Mouse (Mus musculus) embryonic facial prominence, embryonic 11.5 days (tissue): ENCODE measurements at regions not wholly inside any gene's neighbourhood (a gene's known extent, or its start where the extent isn't known, plus 50 kb on each side); places are given as distances from the start of the nearest gene placed in this dataset.

ENCODE experiments used
- ATAC-seq: fragments of 200-750 bp; cut with Nextera tagmentation; replicated peaks from 2 replicates; pipeline ENCODE4 v1.8.0; 2017; ENCODE audit warnings: low read depth; ENCODE audit not compliant: insufficient number of reproducible peaks, low FRiP score, low TSS enrichment
- DNase-seq: peaks from one replicate; pipeline ENCODE4 v3.0.0-alpha.2; 2015; ENCODE audit warnings: low spot score
- H3K27ac ChIP-seq: fragments of 300-500 bp; sonication (generic); replicated peaks from 2 replicates; pipeline ENCODE4 v1.5.1; 2014; ENCODE audit warnings: mild to moderate bottlenecking, low read depth, low read length, control low read depth
- H3K27me3 ChIP-seq: fragments of 300-500 bp; sonication (generic); 2 replicates; pipeline ENCODE4 v1.6.1; 2014; ENCODE audit warnings: mild to moderate bottlenecking, low read length, moderate library complexity, mixed read lengths; ENCODE audit not compliant: control insufficient read depth, insufficient read depth
- H3K36me3 ChIP-seq: fragments of 300-500 bp; sonication (generic); replicated peaks from 2 replicates; pipeline ENCODE4 v1.6.1; 2014; ENCODE audit warnings: low read depth, mild to moderate bottlenecking, low read length, moderate library complexity, mixed read lengths; ENCODE audit not compliant: control insufficient read depth, insufficient read depth
- H3K4me1 ChIP-seq: fragments of 300-500 bp; sonication (generic); 2 replicates; pipeline ENCODE4 v1.6.1; 2014; ENCODE audit warnings: low read length, mixed read lengths; ENCODE audit not compliant: control insufficient read depth, insufficient read depth
- H3K4me2 ChIP-seq: fragments of 300-500 bp; sonication (generic); 2 replicates; pipeline ENCODE4 v1.6.1; 2014; ENCODE audit warnings: low read depth, mild to moderate bottlenecking, control low read depth, low read length, moderate library complexity
- H3K4me3 ChIP-seq: fragments of 300-500 bp; sonication (generic); 2 replicates; pipeline ENCODE4 v1.5.1; 2014; ENCODE audit warnings: low read depth, low read length, control low read depth
- H3K9ac ChIP-seq: fragments of 300-500 bp; sonication (generic); replicated peaks from 2 replicates; pipeline ENCODE4 v1.6.1; 2014; ENCODE audit warnings: mild to moderate bottlenecking, control low read depth, low read length
- H3K9me3 ChIP-seq: fragments of 300-500 bp; sonication (generic); replicated peaks from 2 replicates; pipeline ENCODE4 v1.6.1; 2016; ENCODE audit warnings: mild to moderate bottlenecking, low read length, inconsistent platforms, mixed read lengths; ENCODE audit not compliant: control insufficient read depth
- WGBS: fragments of 180-500 bp; shearing (Covaris S2); extraction: QIAGEN DNeasy Blood & Tissue Kit; methylation state at CpG from one replicate; pipeline ENCODE4 v1.1.7; 2014; 5-methylcytosine and 5-hydroxymethylcytosine counted together

- Histone ChIP-seq H3K9me3 (no peaks in the 10 kb centered on the region), H3K27me3 (no peaks in the 10 kb centered on the region), H3K4me3 (no peak overlapping the region), H3K9ac (no peak overlapping the region), H3K4me1 (no peaks in the 10 kb centered on the region), H3K27ac (no peak overlapping the region), H3K4me2 (no peak overlapping the region), H3K36me3 (no peaks in the 10 kb centered on the region)
- ATAC-seq (no peak), DNase-seq (peak; percentile 77)
- WGBS, result 45% methylated on average over 2 of the region's 2 CpGs
Observed at GRCm38 (mm10) chr10:35328319-35328862, 383.3 kb downstream of the Amd2 start.

GRCm38 (mm10) chr10:35298775-35299174, 412.9 kb downstream of the Amd2 start:
- H3K4me1 ChIP-seq, result no peaks in the 10 kb centered on the region
- H3K9ac ChIP-seq, result no peak overlapping the region
- H3K27me3 ChIP-seq, result no peaks in the 10 kb centered on the region
- H3K36me3 ChIP-seq, result no peaks in the 10 kb centered on the region
- no peaks in the 10 kb centered on the region for H3K9me3 ChIP-seq
- H3K4me2 ChIP-seq, result no peak overlapping the region
- no peak overlapping the region for H3K27ac ChIP-seq
- DNase-seq (no peak), ATAC-seq (no peak)
- H3K4me3 ChIP-seq, result no peak overlapping the region

- Histone ChIP-seq H3K4me1 (no peaks in the 10 kb centered on the region), H3K4me2 (no peak overlapping the region)
Observed at GRCm38 (mm10) chr10:35265066-35265465, 446.6 kb downstream of the Amd2 start.

GRCm38 (mm10) chr10:35236431-35236830, 475.3 kb downstream of the Amd2 start:
- Histone ChIP-seq H3K4me3 (no peak overlapping the region), H3K36me3 (no peaks in the 10 kb centered on the region), H3K27ac (no peak overlapping the region), H3K4me1 (no peaks in the 10 kb centered on the region), H3K9ac (no peak overlapping the region), H3K4me2 (no peak overlapping the region), H3K9me3 (no peaks in the 10 kb centered on the region), H3K27me3 (no peaks in the 10 kb centered on the region)
- no peak for ATAC-seq
- 8% methylated on average over 1 of the region's 1 CpGs for WGBS
- peak; percentile 1 for DNase-seq

More at GRCm38 (mm10) chr10:35265066-35265465, 446.6 kb downstream of the Amd2 start:
- ATAC-seq (no peak), DNase-seq (no peak)
- Histone ChIP-seq H3K4me3 (no peak overlapping the region), H3K27me3 (no peaks in the 10 kb centered on the region), H3K36me3 (no peaks in the 10 kb centered on the region; the same call in 1 of the 2 replicates), H3K9me3 (no peaks in the 10 kb centered on the region), H3K9ac (no peak overlapping the region), H3K27ac (no peak overlapping the region)

GRCm38 (mm10) chr10:35235260-35235659, 476.4 kb downstream of the Amd2 start:
- no peaks in the 10 kb centered on the region for H3K36me3 ChIP-seq
- H3K9ac ChIP-seq, result no peak overlapping the region
- 93% methylated on average over 2 of the region's 2 CpGs for WGBS
- no peaks in the 10 kb centered on the region for H3K27me3 ChIP-seq
- no peak overlapping the region for H3K4me3 ChIP-seq
- no peak overlapping the region for H3K4me2 ChIP-seq
- ATAC-seq (no peak), DNase-seq (no peak)
- no peak overlapping the region for H3K27ac ChIP-seq
- H3K4me1 ChIP-seq, result no peaks in the 10 kb centered on the region
- no peaks in the 10 kb centered on the region for H3K9me3 ChIP-seq

GRCm38 (mm10) chr10:35229540-35229939, 482.2 kb downstream of the Amd2 start:
- no peak for DNase-seq
- H3K4me1 ChIP-seq, result no peaks in the 10 kb centered on the region
- H3K4me2 ChIP-seq, result no peak overlapping the region

More at GRCm38 (mm10) chr10:35229540-35229939, 482.2 kb downstream of the Amd2 start:
- no peak for ATAC-seq
- Histone ChIP-seq H3K27me3 (no peaks in the 10 kb centered on the region), H3K9me3 (no peaks in the 10 kb centered on the region), H3K9ac (no peak overlapping the region), H3K36me3 (no peaks in the 10 kb centered on the region), H3K27ac (no peak overlapping the region), H3K4me3 (no peak overlapping the region)
